Mouse (Mus musculus) heart, embryonic 15.5 days (tissue): ENCODE results near the gene Iqgap2. TPM values are rescaled to one million over a fixed set of nuclear protein-coding genes. Genes with fewer than 3 reads are reported as not detected.

ENCODE experiments used
- ATAC-seq: fragments of 200-750 bp; cut with Nextera tagmentation; replicated peaks from 2 replicates; pipeline ENCODE4 v1.8.0; 2017; ENCODE audit warnings: low read depth, moderate TSS enrichment; ENCODE audit not compliant: insufficient number of reproducible peaks, insufficient read depth, low FRiP score
- H3K27ac ChIP-seq: fragments of 300-500 bp; sonication (generic); 2 replicates; pipeline ENCODE4 v1.5.1; 2015; ENCODE audit warnings: mild to moderate bottlenecking, inconsistent platforms
- H3K27me3 ChIP-seq: fragments of 300-500 bp; sonication (generic); 2 replicates; pipeline ENCODE4 v1.6.1; 2015; ENCODE audit warnings: inconsistent platforms
- H3K36me3 ChIP-seq: fragments of 300-500 bp; sonication (generic); 2 replicates; pipeline ENCODE4 v1.6.1; 2015; ENCODE audit warnings: mild to moderate bottlenecking, inconsistent platforms
- H3K4me1 ChIP-seq: fragments of 300-500 bp; sonication (generic); replicated peaks from 2 replicates; pipeline ENCODE4 v1.6.1; 2015; ENCODE audit warnings: inconsistent platforms
- H3K4me2 ChIP-seq: fragments of 300-500 bp; sonication (generic); 2 replicates; pipeline ENCODE4 v1.6.1; 2015; ENCODE audit warnings: inconsistent platforms, mild to moderate bottlenecking, moderate library complexity
- H3K4me3 ChIP-seq: fragments of 300-500 bp; sonication (generic); 2 replicates; pipeline ENCODE4 v1.5.1; 2015; ENCODE audit warnings: mild to moderate bottlenecking, inconsistent platforms
- H3K9ac ChIP-seq: fragments of 300-500 bp; sonication (generic); 2 replicates; pipeline ENCODE4 v1.6.1; 2015; ENCODE audit warnings: mild to moderate bottlenecking, inconsistent platforms
- H3K9me3 ChIP-seq: fragments of 300-500 bp; sonication (generic); replicated peaks from 2 replicates; pipeline ENCODE4 v1.6.1; 2016; ENCODE audit warnings: inconsistent platforms
- WGBS: fragments of 180-500 bp; shearing (Covaris S2); methylation state at CpG from one replicate; pipeline ENCODE4 v1.1.7; 2015; ENCODE audit warnings: mixed read lengths; 5-methylcytosine and 5-hydroxymethylcytosine counted together
- polyA plus RNA-seq: library from polyadenylated mRNA; unstranded; fragments of >200 nt; fragmentation: Nextera tagmentation; extraction: Ambion mirVana; gene quantifications from 2 replicates; pipeline ENCODE4 v1.2.1, GENCODE M21; 2015

The Iqgap2 gene
- polyA plus RNA-seq, 1 experiment from 2014 or later, result 2.4 TPM

DNA sequence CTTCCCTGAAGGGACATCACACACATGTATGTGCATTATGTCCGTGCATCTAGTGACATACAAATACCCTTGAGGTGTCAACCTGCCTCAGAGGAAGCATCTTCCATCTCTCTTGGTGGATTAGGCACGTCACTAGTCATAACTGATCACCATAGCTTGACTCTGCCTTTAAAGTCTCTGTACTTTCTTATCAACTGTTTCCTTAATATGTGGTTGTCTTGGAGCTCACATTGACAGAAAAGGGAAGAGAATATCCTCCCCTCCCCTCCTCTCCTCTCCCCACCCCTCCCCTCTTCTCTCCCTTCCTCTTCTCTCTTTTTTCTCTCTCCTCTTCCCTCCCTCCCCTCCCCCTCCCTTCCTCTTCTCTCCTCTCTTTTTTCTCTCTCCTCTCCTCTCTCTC is 94.2 kb downstream of the Iqgap2 start:
- Histone ChIP-seq H3K4me2 (no peak overlapping the region), H3K4me1 (peaks cover 8% of the 10 kb centered on the region), H3K4me3 (no peak overlapping the region), H3K27me3 (no peaks in the 10 kb centered on the region), H3K27ac (no peak overlapping the region), H3K36me3 (no peaks in the 10 kb centered on the region), H3K9me3 (no peaks in the 10 kb centered on the region), H3K9ac (no peak overlapping the region)
- ATAC-seq, result no peak
- WGBS, result 75% methylated on average over 2 of the region's 2 CpGs

DNA sequence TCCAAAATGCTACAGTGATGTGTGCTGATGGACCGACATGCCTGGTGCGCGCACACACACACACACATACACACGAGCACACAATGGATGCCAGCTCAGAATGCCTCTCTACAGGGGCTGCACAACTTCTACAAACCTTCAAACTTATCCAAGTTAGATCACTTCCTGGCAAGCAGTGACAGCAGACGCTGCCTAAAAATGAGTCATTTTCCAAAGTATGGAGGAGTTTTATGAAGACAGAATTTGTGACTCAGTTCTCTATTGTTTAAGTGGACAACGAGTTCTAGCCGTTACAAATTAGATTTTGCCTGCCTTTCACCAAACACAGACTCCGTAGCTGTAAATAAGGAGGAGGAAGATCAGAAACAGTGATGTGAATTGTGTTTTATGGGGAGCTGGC is 97.4 kb downstream of the Iqgap2 start:
- 76% methylated on average over 8 of the region's 8 CpGs for WGBS

DNA sequence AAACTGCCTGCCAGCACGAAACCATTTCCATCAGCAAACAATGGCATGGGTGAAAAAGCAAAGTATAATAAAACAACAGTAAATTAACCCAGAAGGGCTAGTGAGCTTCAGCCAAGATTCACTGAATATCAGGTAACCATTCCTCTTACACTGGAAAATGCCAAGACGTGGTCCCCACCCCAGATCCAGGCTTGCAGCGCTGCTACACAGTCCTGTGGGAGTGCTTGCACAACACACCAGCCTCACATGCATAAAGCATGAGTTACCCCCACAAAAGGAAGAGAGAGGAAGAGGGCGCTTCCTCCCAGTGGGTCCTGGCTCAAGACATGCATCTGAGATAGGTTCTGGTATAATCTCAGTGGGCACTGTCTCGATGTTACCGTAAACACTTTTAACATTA is 100.8 kb downstream of the Iqgap2 start:
- no peak for ATAC-seq
- Histone ChIP-seq H3K27ac (no peak overlapping the region), H3K9ac (no peak overlapping the region), H3K4me1 (no peaks in the 10 kb centered on the region), H3K4me2 (no peak overlapping the region), H3K36me3 (no peaks in the 10 kb centered on the region), H3K4me3 (no peak overlapping the region), H3K9me3 (no peaks in the 10 kb centered on the region), H3K27me3 (no peaks in the 10 kb centered on the region)
- 75% methylated on average over 6 of the region's 6 CpGs for WGBS

More for the DNA sequence above, 97.4 kb downstream of the Iqgap2 start:
- no peaks in the 10 kb centered on the region for H3K27me3 ChIP-seq
- no peak overlapping the region for H3K27ac ChIP-seq
- no peak overlapping the region for H3K9ac ChIP-seq
- H3K9me3 ChIP-seq, result no peaks in the 10 kb centered on the region
- no peaks in the 10 kb centered on the region for H3K36me3 ChIP-seq
- no peak overlapping the region for H3K4me3 ChIP-seq
- no peak for ATAC-seq
- no peaks in the 10 kb centered on the region; the same call in 1 of the 2 replicates for H3K4me1 ChIP-seq
- H3K4me2 ChIP-seq, result no peak overlapping the region

DNA sequence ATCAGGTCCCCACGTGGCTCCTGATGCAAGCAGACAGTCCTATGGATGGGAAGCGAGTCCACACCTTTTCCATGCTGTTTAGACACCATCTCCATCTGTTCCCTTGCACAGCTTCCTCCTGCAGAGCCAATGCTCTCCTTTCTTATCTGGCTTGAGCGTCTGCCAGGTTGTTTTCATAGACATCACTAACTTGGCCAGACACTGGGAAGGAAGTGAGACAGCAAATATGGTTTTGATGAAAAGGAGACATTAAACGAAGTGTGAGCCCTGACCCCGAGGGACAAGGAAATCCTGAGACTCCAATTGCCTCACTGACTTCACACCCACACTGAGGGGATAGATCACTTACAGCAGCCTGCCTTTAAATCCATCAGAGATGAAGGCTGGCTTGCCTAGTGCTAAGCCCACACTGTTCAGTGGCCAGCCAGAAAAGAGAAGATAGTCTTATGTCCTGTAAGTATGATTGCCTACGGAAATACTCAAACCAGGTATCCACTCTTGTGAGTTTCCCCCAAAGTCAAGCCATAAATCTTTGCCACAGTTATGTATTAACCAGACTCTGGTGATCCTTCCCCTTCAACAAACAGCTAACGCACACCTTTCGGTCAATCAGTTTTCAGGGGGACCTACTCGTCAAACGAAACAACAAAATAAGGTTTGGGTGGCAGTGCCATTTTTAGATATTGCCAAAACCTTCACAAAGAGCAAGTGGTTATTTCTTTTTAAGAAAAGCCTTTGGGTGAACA is 102.9 kb downstream of the Iqgap2 start:
- H3K9ac ChIP-seq, result no peak overlapping the region
- ATAC-seq, result no peak
- 56% methylated on average over 10 of the region's 10 CpGs for WGBS

DNA sequence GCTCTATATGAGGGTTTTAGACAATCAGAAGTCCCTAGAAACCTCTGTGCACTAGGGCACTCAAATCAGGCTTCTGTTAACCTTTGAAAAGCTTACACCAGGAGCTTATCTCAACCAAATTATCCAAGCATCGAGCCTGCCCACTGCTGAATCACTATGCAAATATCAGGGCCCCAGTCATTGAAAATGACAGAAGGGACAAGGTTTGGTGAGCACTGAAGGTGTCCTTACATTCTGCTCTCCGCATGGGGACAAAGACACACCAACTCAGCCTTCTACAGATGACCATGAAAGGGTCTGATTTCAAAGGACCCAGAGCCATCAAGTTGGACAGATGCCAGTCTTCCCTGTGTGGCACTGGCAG is 108.8 kb downstream of the Iqgap2 start:
- ATAC-seq, result no peak

More for the DNA sequence above, 102.9 kb downstream of the Iqgap2 start:
- no peak overlapping the region for H3K27ac ChIP-seq
- no peaks in the 10 kb centered on the region for H3K9me3 ChIP-seq
- no peaks in the 10 kb centered on the region for H3K27me3 ChIP-seq
- H3K4me1 ChIP-seq, result no peaks in the 10 kb centered on the region
- no peak overlapping the region for H3K4me2 ChIP-seq
- H3K36me3 ChIP-seq, result no peaks in the 10 kb centered on the region
- no peak overlapping the region for H3K4me3 ChIP-seq

DNA sequence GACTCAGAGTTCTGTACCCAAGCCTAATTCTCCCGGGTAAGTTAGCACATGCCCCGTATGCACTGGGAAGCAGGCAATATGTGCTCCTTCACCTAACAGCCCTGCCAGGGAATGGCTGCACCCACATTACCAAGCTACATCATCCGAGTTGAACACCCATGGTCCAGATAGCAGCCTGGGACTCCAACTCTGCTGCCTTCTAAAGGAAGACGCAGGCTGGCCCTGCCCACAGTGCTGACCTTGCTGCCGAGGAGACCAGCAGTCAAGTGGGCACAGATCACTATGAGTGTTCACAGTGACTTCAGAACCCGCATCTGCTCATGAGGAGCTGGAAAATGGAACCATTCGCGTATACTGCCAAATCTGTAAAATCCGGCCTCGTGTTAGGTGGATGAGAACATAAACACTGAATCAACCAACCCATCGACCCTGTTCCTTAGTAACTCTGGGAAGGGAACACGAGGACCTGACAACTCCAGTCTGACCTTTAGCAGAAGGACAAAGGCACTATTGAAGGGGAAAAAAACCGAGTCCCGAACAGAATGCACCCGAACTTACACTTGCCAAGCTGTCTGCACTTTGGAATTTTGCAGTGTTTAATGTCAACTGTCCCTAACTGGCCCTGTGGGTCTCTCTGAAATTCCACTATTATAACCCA is 109.3 kb downstream of the Iqgap2 start:
- Histone ChIP-seq H3K27me3 (no peaks in the 10 kb centered on the region), H3K4me3 (no peak overlapping the region), H3K27ac (no peak overlapping the region), H3K9me3 (no peaks in the 10 kb centered on the region), H3K36me3 (no peaks in the 10 kb centered on the region), H3K4me2 (no peak overlapping the region), H3K4me1 (peaks cover 13% of the 10 kb centered on the region; the same call in 1 of the 2 replicates), H3K9ac (no peak overlapping the region)
- no peak for ATAC-seq
- 56% methylated on average over 15 of the region's 15 CpGs for WGBS

More for the DNA sequence above, 108.8 kb downstream of the Iqgap2 start:
- no peak overlapping the region for H3K4me3 ChIP-seq
- no peaks in the 10 kb centered on the region for H3K27me3 ChIP-seq
- 41% methylated on average over 2 of the region's 2 CpGs for WGBS
- H3K36me3 ChIP-seq, result no peaks in the 10 kb centered on the region
- no peak overlapping the region for H3K27ac ChIP-seq
- no peak overlapping the region for H3K9ac ChIP-seq
- H3K4me2 ChIP-seq, result no peak overlapping the region
- peaks cover 13% of the 10 kb centered on the region; the same call in 1 of the 2 replicates for H3K4me1 ChIP-seq
- H3K9me3 ChIP-seq, result no peaks in the 10 kb centered on the region

DNA sequence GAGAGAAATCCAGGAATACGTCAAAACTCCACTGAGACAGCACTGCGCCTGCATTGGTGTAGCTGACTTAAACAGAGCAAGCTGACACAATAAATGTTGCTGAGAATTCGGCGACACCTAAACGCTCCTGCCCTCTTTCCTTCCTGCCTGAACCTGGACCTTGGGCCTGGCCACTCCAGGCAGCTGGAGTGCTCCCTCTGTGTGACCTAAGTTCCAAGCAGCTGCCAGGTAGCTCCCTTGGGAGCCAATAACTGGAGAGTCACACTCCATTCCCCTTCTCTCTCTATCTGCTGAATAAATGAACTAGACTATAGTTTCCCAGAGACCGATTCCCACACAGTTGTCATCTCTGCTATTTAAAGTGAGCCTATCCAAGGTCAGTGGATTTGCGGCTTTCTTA is 111.7 kb downstream of the Iqgap2 start:
- Histone ChIP-seq H3K4me1 (peaks cover 13% of the 10 kb centered on the region; the same call in 1 of the 2 replicates), H3K36me3 (no peaks in the 10 kb centered on the region), H3K4me3 (no peak overlapping the region), H3K9me3 (no peaks in the 10 kb centered on the region), H3K27me3 (no peaks in the 10 kb centered on the region), H3K9ac (no peak overlapping the region), H3K27ac (no peak overlapping the region), H3K4me2 (no peak overlapping the region)
- ATAC-seq, result no peak
- 80% methylated on average over 7 of the region's 7 CpGs for WGBS

DNA sequence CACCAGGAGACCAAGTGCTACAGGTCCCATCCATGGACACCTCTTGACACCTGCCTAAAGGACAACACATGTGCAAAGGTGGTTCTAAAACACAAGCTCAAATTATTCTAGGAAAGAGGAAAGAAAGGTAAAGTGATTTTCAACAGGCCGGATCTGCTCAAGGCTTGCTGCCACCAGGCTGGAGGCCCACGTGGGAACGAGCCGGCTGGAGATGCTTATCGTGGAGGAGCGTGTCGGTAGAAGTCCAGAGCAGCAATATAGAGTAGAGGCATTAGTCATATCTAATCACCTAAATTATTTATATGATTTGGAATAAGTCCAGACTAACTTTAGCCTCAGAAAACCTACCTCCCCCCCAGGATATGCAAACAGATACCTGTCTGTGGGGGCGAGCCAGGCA is 112.5 kb downstream of the Iqgap2 start:
- no peak for ATAC-seq
- WGBS, result 60% methylated on average over 8 of the region's 8 CpGs
- Histone ChIP-seq H3K9me3 (no peaks in the 10 kb centered on the region), H3K4me1 (peaks cover 13% of the 10 kb centered on the region; the same call in 1 of the 2 replicates), H3K36me3 (no peaks in the 10 kb centered on the region), H3K9ac (no peak overlapping the region), H3K27ac (no peak overlapping the region), H3K27me3 (no peaks in the 10 kb centered on the region), H3K4me2 (no peak overlapping the region), H3K4me3 (no peak overlapping the region)

DNA sequence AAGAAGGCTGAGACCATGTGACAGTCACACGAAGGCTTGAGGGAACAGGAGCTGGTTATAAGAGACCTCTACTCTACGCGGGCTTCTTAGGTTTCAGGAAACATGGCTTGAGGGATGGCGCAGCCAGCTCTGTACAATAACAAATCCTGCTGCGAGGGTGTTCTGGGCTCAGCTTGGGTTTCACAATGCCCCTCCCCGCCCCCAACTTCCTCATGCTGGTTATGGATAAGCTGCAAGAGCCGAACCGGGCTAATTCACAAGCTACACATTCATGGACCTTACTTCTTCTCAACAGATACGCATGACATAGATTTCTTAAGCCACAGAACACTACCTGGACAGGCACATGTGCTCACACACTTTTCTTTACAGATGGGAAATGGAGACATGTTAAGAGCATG is 113.0 kb downstream of the Iqgap2 start:
- Histone ChIP-seq H3K9ac (no peak overlapping the region), H3K9me3 (no peaks in the 10 kb centered on the region), H3K4me3 (no peak overlapping the region), H3K27me3 (no peaks in the 10 kb centered on the region), H3K27ac (no peak overlapping the region), H3K4me1 (peaks cover 13% of the 10 kb centered on the region; the same call in 1 of the 2 replicates), H3K4me2 (no peak overlapping the region), H3K36me3 (no peaks in the 10 kb centered on the region)
- ATAC-seq, result no peak
- 52% methylated on average over 9 of the region's 9 CpGs for WGBS

DNA sequence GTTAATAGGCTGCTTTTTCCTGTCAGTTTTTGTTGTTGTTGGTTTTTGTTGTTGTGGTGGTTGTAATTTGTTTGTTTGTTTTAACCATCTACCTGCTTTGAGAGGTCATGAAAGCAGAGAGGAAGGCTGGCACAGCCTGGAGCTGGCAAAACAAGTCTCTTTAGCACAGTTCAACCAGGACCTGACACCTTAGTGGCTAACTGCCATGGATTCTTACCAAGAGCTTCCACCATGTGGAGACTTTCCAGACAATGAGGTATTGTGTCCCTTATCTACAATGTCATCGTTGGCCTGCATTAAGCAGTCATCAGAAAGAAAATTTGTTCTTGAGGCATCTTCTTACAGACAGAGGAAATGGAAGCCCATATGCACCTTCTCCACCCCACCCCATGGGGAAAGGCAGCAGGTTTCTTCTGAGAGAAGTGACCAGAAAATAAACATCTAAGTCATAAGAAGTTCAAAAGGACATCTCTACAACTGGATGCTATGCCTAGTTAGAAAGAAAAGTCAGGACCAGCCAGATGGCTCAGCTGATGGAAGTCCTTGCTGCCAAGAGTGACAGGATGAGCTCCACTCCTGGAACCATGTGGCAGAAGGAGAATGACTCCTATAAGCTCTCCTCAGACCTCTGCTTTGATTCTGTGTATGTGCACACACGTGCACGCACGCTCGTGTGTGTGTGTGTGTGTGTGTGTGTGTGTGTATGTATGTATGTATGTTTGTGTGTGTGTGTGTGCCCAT is 113.9 kb downstream of the Iqgap2 start:
- no peak overlapping the region for H3K4me2 ChIP-seq
- H3K9ac ChIP-seq, result no peak overlapping the region
- 89% methylated on average over 5 of the region's 5 CpGs for WGBS
- H3K4me3 ChIP-seq, result no peak overlapping the region
- no peak overlapping the region for H3K27ac ChIP-seq
- H3K4me1 ChIP-seq, result peaks cover 10% of the 10 kb centered on the region; the same call in 1 of the 2 replicates
- H3K27me3 ChIP-seq, result no peaks in the 10 kb centered on the region
- no peaks in the 10 kb centered on the region for H3K9me3 ChIP-seq
- ATAC-seq, result no peak
- no peaks in the 10 kb centered on the region for H3K36me3 ChIP-seq

DNA sequence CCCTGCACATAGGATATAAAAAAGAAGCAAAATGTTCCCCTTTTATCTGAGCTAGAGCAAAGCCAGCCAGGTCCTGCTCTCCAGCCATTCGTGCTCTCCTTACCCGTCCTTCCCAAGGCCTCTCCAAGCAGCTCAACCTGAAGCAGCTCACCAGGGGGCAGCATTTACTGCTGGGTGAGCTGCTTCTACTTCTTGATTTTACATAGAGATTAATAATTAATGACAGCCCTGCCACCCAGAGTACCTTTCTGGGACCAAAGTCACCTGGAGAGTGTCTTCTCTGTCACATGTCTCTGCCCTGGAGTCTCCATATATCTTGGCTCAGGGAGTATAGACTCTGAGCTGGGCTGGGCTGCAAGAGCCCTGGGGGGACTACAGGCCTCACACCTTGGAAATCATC is 114.5 kb downstream of the Iqgap2 start:
- H3K9ac ChIP-seq, result no peak overlapping the region
- no peaks in the 10 kb centered on the region for H3K36me3 ChIP-seq
- no peak overlapping the region for H3K4me3 ChIP-seq
- WGBS, result 14% methylated on average over 2 of the region's 2 CpGs
- no peaks in the 10 kb centered on the region for H3K9me3 ChIP-seq
- H3K27me3 ChIP-seq, result no peaks in the 10 kb centered on the region
- 0 out of 2 replicates have a peak, but pooled peaks cover 5% of the 10 kb centered on the region for H3K4me1 ChIP-seq
- H3K4me2 ChIP-seq, result no peak overlapping the region
- H3K27ac ChIP-seq, result no peak overlapping the region
- no peak for ATAC-seq
